Mouse (Mus musculus): ENCODE data around the gene Diras1.
"Not testable (repeated sequence)": the region's sequence is repeated elsewhere in the genome, so short reads cannot be mapped to it uniquely, and the experiment has no call there.

Diras1 gene

GRCm38 (mm10) chr10:80996501-80996900 lies 29.0 kb downstream of the Diras1 start:
- DNase-seq, result no peak

GRCm38 (mm10) chr10:80995091-80995632 lies 30.3 kb downstream of the Diras1 start:
- DNase-seq, result peak; percentile 85

GRCm38 (mm10) chr10:80994621-80995020 lies 30.8 kb downstream of the Diras1 start:
- DNase-seq, result no peak

GRCm38 (mm10) chr10:80993276-80993675 lies 32.2 kb downstream of the Diras1 start:
- DNase-seq, result no peak

GRCm38 (mm10) chr10:80991945-80992344 lies 33.5 kb downstream of the Diras1 start:
- no peak for DNase-seq

- peak; percentile 27 for DNase-seq
Observed at GRCm38 (mm10) chr10:80991007-80991406, 34.5 kb downstream of the Diras1 start.

GRCm38 (mm10) chr10:80990406-80990805 lies 35.1 kb downstream of the Diras1 start:
- no peak for DNase-seq

GRCm38 (mm10) chr10:80989854-80990253 lies 35.6 kb downstream of the Diras1 start:
- not testable (repeated sequence) for DNase-seq

- DNase-seq, result no peak
Observed at GRCm38 (mm10) chr10:80989446-80989845, 36.0 kb downstream of the Diras1 start.

GRCm38 (mm10) chr10:80987709-80988441 lies 37.6 kb downstream of the Diras1 start:
- peak; percentile 92 for DNase-seq

GRCm38 (mm10) chr10:80986754-80987153 lies 38.7 kb downstream of the Diras1 start:
- no peak for DNase-seq

GRCm38 (mm10) chr10:80985970-80986701 lies 39.3 kb downstream of the Diras1 start:
- DNase-seq, result no peak

- DNase-seq, result no peak
Observed at GRCm38 (mm10) chr10:80985241-80985969, 40.1 kb downstream of the Diras1 start.

- no peak for DNase-seq
Observed at GRCm38 (mm10) chr10:80984223-80984622, 41.2 kb downstream of the Diras1 start.

- no peak for DNase-seq
Observed at GRCm38 (mm10) chr10:80982381-80982780, 43.1 kb downstream of the Diras1 start.

GRCm38 (mm10) chr10:80981564-80982112 lies 43.8 kb downstream of the Diras1 start:
- DNase-seq, result no peak

GRCm38 (mm10) chr10:80975478-80975877 lies 50.0 kb downstream of the Diras1 start:
- no peak for DNase-seq

- no peak for DNase-seq
Observed at GRCm38 (mm10) chr10:80973722-80974121, 51.7 kb downstream of the Diras1 start.

- no peak for DNase-seq
Observed at GRCm38 (mm10) chr10:80972071-80972987, 53.1 kb downstream of the Diras1 start.

GRCm38 (mm10) chr10:80971533-80971932 lies 53.9 kb downstream of the Diras1 start:
- DNase-seq, result no peak

GRCm38 (mm10) chr10:80970159-80970558 lies 55.3 kb downstream of the Diras1 start:
- DNase-seq, result no peak

All from embryo, embryonic 11 days (tissue).